Mouse (Mus musculus) midbrain, embryonic 12.5 days (tissue): ENCODE measurements around the gene Tmem8b. TPM values are rescaled to one million over a fixed set of nuclear protein-coding genes. Genes with fewer than 3 reads are reported as not detected.

Experiments
- microRNA-seq: library from miRNA; unstranded; fragments of <30 nt; microRNA quantifications from one replicate; pipeline ENCODE4, GENCODE M21; 2017
- polyA plus RNA-seq: library from polyadenylated mRNA; unstranded; fragments of >200 nt; fragmentation: Nextera tagmentation; extraction: Ambion mirVana; gene quantifications from 2 replicates; pipeline ENCODE4 v1.2.1, GENCODE M21; 2016

Tmem8b gene
- polyA plus RNA-seq, 1 experiment from 2014 or later: 11.9 TPM

Small RNA genes lying within 50 kb of the gene (microRNA-seq; reads per million reads assigned to microRNA genes)
- not detected for gene Gm25262

Other genes with a start within 250 kb of the Tmem8b start
- gene Fam166b, start 239.8 kb upstream of the Tmem8b start, polyA plus RNA-seq: 0.28 and 0.38 TPM in 2 replicates
- 12.7 and 15.0 TPM in 2 replicates for gene Tesk1, start 227.0 kb upstream of the Tmem8b start, polyA plus RNA-seq
- 2.0 and 2.9 TPM in 2 replicates for gene Cd72, start 214.3 kb upstream of the Tmem8b start, polyA plus RNA-seq
- not detected in 2 replicates for gene Sit1, start 185.2 kb upstream of the Tmem8b start, polyA plus RNA-seq
- gene Ccdc107, start 176.1 kb upstream of the Tmem8b start, polyA plus RNA-seq: 45.0 and 47.9 TPM in 2 replicates
- gene Arhgef39, start 169.3 kb upstream of the Tmem8b start, polyA plus RNA-seq: 33.1 TPM in 2 replicates
- gene Car9, start 162.0 kb upstream of the Tmem8b start, polyA plus RNA-seq: 0.52 and 0.61 TPM in 2 replicates
- 46.0 and 61.3 TPM in 2 replicates for gene Tpm2, start 145.2 kb upstream of the Tmem8b start, polyA plus RNA-seq
- gene Creb3, start 106.6 kb upstream of the Tmem8b start, polyA plus RNA-seq: 48.8 and 64.1 TPM in 2 replicates
- 64.5 and 64.6 TPM in 2 replicates for gene Tln1, start 106.3 kb upstream of the Tmem8b start, polyA plus RNA-seq
- gene Rgp1, start 90.3 kb upstream of the Tmem8b start, polyA plus RNA-seq: 31.8 and 37.2 TPM in 2 replicates
- gene Gba2, start 90.1 kb upstream of the Tmem8b start, polyA plus RNA-seq: 49.2 and 52.6 TPM in 2 replicates
- gene Msmp, start 84.5 kb upstream of the Tmem8b start, polyA plus RNA-seq: 0.51 and 1.8 TPM in 2 replicates
- 24.9 TPM in 2 replicates for gene Npr2, start 37.0 kb upstream of the Tmem8b start, polyA plus RNA-seq
- 3.9 TPM in 2 replicates for gene Spag8, start 15.4 kb upstream of the Tmem8b start, polyA plus RNA-seq
- 70.6 and 71.8 TPM in 2 replicates for gene Hint2, start 12.5 kb upstream of the Tmem8b start, polyA plus RNA-seq
- gene Fam221b, start 174 bp downstream of the Tmem8b start, polyA plus RNA-seq: 2.8 and 2.9 TPM in 2 replicates
- gene Olfr70, start 31.8 kb downstream of the Tmem8b start, polyA plus RNA-seq: not detected in 2 replicates
- gene Olfr71, start 41.3 kb downstream of the Tmem8b start, polyA plus RNA-seq: not detected in 2 replicates
- gene Hrct1, start 58.2 kb downstream of the Tmem8b start, polyA plus RNA-seq: 0.11 and 0.16 TPM in 2 replicates
- not detected in 2 replicates for gene Spaar, start 61.1 kb downstream of the Tmem8b start, polyA plus RNA-seq
- gene Olfr159, start 102.0 kb downstream of the Tmem8b start, polyA plus RNA-seq: not detected in 2 replicates
- not detected in 2 replicates for gene Olfr156, start 154.9 kb downstream of the Tmem8b start, polyA plus RNA-seq
- not detected in 2 replicates for gene Olfr157, start 171.2 kb downstream of the Tmem8b start, polyA plus RNA-seq
- not detected in 2 replicates for gene Olfr155, start 182.6 kb downstream of the Tmem8b start, polyA plus RNA-seq
- 12.0 and 15.1 TPM in 2 replicates for gene Reck, start 206.6 kb downstream of the Tmem8b start, polyA plus RNA-seq